Mouse (Mus musculus): ENCODE measurements around the gene Egf. TPM values are rescaled to one million over a fixed set of nuclear protein-coding genes. Genes with fewer than 3 reads are reported as not detected.

The Egf gene
- polyA plus RNA-seq, 1 experiment = 1.7 TPM

- no peak overlapping the region for H3K4me3 ChIP-seq (replicated peaks; ENCODE audit: control insufficient read depth, low read depth, low read length)
- WGBS = 79% methylated on average over 10 of the region's 10 CpGs
Observed at GRCm38 (mm10) chr3:129683060-129683679, 71.9 kb downstream of the Egf start.

GRCm38 (mm10) chr3:129682389-129682788 lies 72.7 kb downstream of the Egf start:
- H3K4me1 ChIP-seq (ENCODE audit: control insufficient read depth, insufficient read depth, low read length) = no peaks in the 10 kb centered on the region
- TF ChIP-seq CTCF (IDR thresholded peaks at IDR 0.05; ENCODE audit: control insufficient read depth, insufficient read depth, low read length) (no peak), POLR2A (IDR thresholded peaks at IDR 0.05; ENCODE audit: borderline replicate concordance, control insufficient read depth, low read depth, low read length) (no peak)
- no peak overlapping the region for H3K27ac ChIP-seq (ENCODE audit: control insufficient read depth, insufficient read depth, low read depth, low read length, poor library complexity)

More at GRCm38 (mm10) chr3:129683060-129683679, 71.9 kb downstream of the Egf start:
- TF ChIP-seq POLR2A (IDR thresholded peaks at IDR 0.05; ENCODE audit: borderline replicate concordance, control insufficient read depth, low read depth, low read length) = no peak
- TF ChIP-seq CTCF (IDR thresholded peaks at IDR 0.05; ENCODE audit: control insufficient read depth, insufficient read depth, low read length) = peak; percentile 35; the same call in 1 of the 2 replicates
- no peaks in the 10 kb centered on the region for H3K4me1 ChIP-seq (ENCODE audit: control insufficient read depth, insufficient read depth, low read length)
- no peak overlapping the region for H3K27ac ChIP-seq (ENCODE audit: control insufficient read depth, insufficient read depth, low read depth, low read length, poor library complexity)

GRCm38 (mm10) chr3:129681841-129682240 lies 73.3 kb downstream of the Egf start:
- H3K4me3 ChIP-seq (replicated peaks; ENCODE audit: control insufficient read depth, low read depth, low read length) = no peak overlapping the region
- WGBS = 77% methylated on average over 4 of the region's 4 CpGs
- TF ChIP-seq POLR2A (IDR thresholded peaks at IDR 0.05; ENCODE audit: borderline replicate concordance, control insufficient read depth, low read depth, low read length) = no peak
- TF ChIP-seq CTCF (IDR thresholded peaks at IDR 0.05; ENCODE audit: control insufficient read depth, insufficient read depth, low read length) = no peak
- H3K27ac ChIP-seq (ENCODE audit: control insufficient read depth, insufficient read depth, low read depth, low read length, poor library complexity) = no peak overlapping the region
- H3K4me1 ChIP-seq (ENCODE audit: control insufficient read depth, insufficient read depth, low read length) = no peaks in the 10 kb centered on the region

More at GRCm38 (mm10) chr3:129682389-129682788, 72.7 kb downstream of the Egf start:
- 81% methylated on average over 10 of the region's 10 CpGs for WGBS
- H3K4me3 ChIP-seq (replicated peaks; ENCODE audit: control insufficient read depth, low read depth, low read length) = no peak overlapping the region

- Histone ChIP-seq H3K27ac (ENCODE audit: control insufficient read depth, insufficient read depth, low read depth, low read length, poor library complexity) (no peak overlapping the region), H3K4me3 (replicated peaks; ENCODE audit: control insufficient read depth, low read depth, low read length) (no peak overlapping the region), H3K4me1 (ENCODE audit: control insufficient read depth, insufficient read depth, low read length) (no peaks in the 10 kb centered on the region)
- no peak for TF ChIP-seq CTCF (IDR thresholded peaks at IDR 0.05; ENCODE audit: control insufficient read depth, insufficient read depth, low read length)
- TF ChIP-seq POLR2A (IDR thresholded peaks at IDR 0.05; ENCODE audit: borderline replicate concordance, control insufficient read depth, low read depth, low read length) = no peak
- 88% methylated on average over 5 of the region's 5 CpGs for WGBS
Observed at GRCm38 (mm10) chr3:129680258-129680657, 74.9 kb downstream of the Egf start.

DNA sequence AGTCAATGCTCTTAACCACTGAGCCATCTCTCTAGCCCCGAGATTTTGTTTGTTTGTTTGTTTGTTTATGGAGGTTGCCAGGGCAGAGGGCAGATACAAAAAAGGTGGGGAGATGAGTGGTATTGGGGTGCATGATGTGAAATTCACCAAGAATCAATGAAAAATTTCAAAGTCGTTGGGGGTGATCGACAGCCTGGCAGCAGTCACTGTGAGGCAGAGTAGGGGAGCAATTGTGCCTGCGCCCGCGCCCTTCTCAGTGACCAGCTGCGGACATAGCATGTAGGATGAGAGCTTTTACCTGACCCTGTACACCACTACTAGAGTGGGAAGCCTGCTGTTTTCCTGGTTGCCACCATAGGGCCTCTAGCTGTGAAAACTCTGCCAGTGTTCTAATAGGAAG lies 79.2 kb downstream of the Egf start:
- Histone ChIP-seq H3K4me3 (replicated peaks; ENCODE audit: control insufficient read depth, low read depth, low read length) (no peak overlapping the region), H3K27ac (ENCODE audit: control insufficient read depth, insufficient read depth, low read depth, low read length, poor library complexity) (no peak overlapping the region), H3K4me1 (ENCODE audit: control insufficient read depth, insufficient read depth, low read length) (no peaks in the 10 kb centered on the region)
- 90% methylated on average over 7 of the region's 7 CpGs for WGBS
- TF ChIP-seq POLR2A (IDR thresholded peaks at IDR 0.05; ENCODE audit: borderline replicate concordance, control insufficient read depth, low read depth, low read length) = no peak
- TF ChIP-seq CTCF (IDR thresholded peaks at IDR 0.05; ENCODE audit: control insufficient read depth, insufficient read depth, low read length) = no peak

DNA sequence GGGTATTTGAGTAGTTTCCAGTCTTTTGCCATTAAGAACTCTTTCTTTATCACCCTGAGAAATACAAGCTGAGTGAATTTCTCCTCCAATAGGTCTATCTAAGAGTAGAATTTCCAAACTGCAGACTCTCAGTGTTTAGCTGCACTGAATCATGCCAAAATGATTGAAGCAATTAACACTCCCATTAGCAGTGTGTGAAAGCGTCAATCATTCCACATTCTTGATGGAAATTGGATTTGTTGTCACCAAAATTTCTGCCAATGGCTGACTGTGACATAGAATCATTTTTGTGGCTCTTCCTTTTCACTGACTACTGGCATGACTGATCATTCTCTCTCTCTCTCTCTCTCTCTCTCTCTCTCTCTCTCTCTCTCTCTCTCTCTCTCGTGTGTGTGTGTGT lies 91.2 kb downstream of the Egf start:
- no peaks in the 10 kb centered on the region for H3K4me1 ChIP-seq (ENCODE audit: control insufficient read depth, insufficient read depth, low read length)
- no peak overlapping the region for H3K27ac ChIP-seq (ENCODE audit: control insufficient read depth, insufficient read depth, low read depth, low read length, poor library complexity)
- H3K4me3 ChIP-seq (replicated peaks; ENCODE audit: control insufficient read depth, low read depth, low read length) = no peak overlapping the region
- TF ChIP-seq CTCF (IDR thresholded peaks at IDR 0.05; ENCODE audit: control insufficient read depth, insufficient read depth, low read length) = no peak
- no peak for TF ChIP-seq POLR2A (IDR thresholded peaks at IDR 0.05; ENCODE audit: borderline replicate concordance, control insufficient read depth, low read depth, low read length)
- 76% methylated on average over 2 of the region's 2 CpGs for WGBS

DNA sequence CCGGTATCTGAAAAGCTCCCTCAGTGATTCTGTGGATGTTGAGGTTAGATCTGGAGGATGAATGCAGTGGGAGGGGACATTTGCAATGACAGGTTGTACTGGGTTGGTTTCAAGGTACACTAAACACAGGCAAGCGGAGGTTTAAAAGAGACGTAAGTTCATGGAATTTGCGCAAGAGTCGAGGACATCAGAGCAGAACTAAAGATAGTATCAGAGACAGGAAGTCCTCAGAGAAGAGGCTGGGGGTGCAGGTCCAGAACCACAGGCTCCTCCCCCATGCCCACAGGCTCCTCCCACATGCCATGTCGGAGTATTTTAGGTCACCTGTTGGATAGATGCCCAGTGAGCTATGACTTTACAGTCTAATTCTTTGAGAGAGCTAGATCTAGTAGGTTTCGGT lies 96.3 kb downstream of the Egf start:
- TF ChIP-seq CTCF (IDR thresholded peaks at IDR 0.05; ENCODE audit: control insufficient read depth, insufficient read depth, low read length) (no peak), POLR2A (IDR thresholded peaks at IDR 0.05; ENCODE audit: borderline replicate concordance, control insufficient read depth, low read depth, low read length) (no peak)
- no peak overlapping the region for H3K4me3 ChIP-seq (replicated peaks; ENCODE audit: control insufficient read depth, low read depth, low read length)
- H3K4me1 ChIP-seq (ENCODE audit: control insufficient read depth, insufficient read depth, low read length) = no peaks in the 10 kb centered on the region
- no peak overlapping the region for H3K27ac ChIP-seq (ENCODE audit: control insufficient read depth, insufficient read depth, low read depth, low read length, poor library complexity)
- 41% methylated on average over 7 of the region's 7 CpGs for WGBS

DNA sequence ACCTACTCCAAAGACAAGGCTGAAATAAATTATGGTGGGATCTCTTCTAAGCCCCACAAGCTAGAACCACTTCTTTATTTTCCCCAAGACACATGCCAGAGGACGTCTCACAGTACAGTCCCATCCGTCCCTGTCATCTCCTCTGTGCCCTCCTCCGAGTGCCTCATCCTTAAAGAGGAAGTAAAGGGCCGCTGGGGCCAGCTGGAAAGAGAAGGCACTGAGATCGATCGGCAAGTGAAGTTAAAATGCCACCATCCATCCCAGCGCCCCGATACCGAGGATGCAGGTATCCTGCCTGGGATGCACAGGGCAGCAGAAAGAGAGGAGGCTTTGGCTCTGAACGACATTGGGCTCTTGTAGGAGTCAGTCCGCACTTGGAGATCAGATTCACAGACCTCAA lies 97.3 kb downstream of the Egf start:
- WGBS = 77% methylated on average over 11 of the region's 11 CpGs
- no peak overlapping the region for H3K4me3 ChIP-seq (replicated peaks; ENCODE audit: control insufficient read depth, low read depth, low read length)

GRCm38 (mm10) chr3:129657222-129657621 lies 97.9 kb downstream of the Egf start:
- 87% methylated on average over 9 of the region's 9 CpGs for WGBS
- H3K4me1 ChIP-seq (ENCODE audit: control insufficient read depth, insufficient read depth, low read length) = no peaks in the 10 kb centered on the region
- TF ChIP-seq POLR2A (IDR thresholded peaks at IDR 0.05; ENCODE audit: borderline replicate concordance, control insufficient read depth, low read depth, low read length) = no peak
- no peak for TF ChIP-seq CTCF (IDR thresholded peaks at IDR 0.05; ENCODE audit: control insufficient read depth, insufficient read depth, low read length)
- H3K4me3 ChIP-seq (replicated peaks; ENCODE audit: control insufficient read depth, low read depth, low read length) = no peak overlapping the region
- H3K27ac ChIP-seq (ENCODE audit: control insufficient read depth, insufficient read depth, low read depth, low read length, poor library complexity) = no peak overlapping the region

More for the DNA sequence above, 97.3 kb downstream of the Egf start:
- TF ChIP-seq POLR2A (IDR thresholded peaks at IDR 0.05; ENCODE audit: borderline replicate concordance, control insufficient read depth, low read depth, low read length) = no peak
- no peak for TF ChIP-seq CTCF (IDR thresholded peaks at IDR 0.05; ENCODE audit: control insufficient read depth, insufficient read depth, low read length)
- Histone ChIP-seq H3K27ac (ENCODE audit: control insufficient read depth, insufficient read depth, low read depth, low read length, poor library complexity) (no peak overlapping the region), H3K4me1 (ENCODE audit: control insufficient read depth, insufficient read depth, low read length) (no peaks in the 10 kb centered on the region)
